Mouse (Mus musculus): ENCODE results near the gene Gnat2. TPM values are rescaled to one million over a fixed set of nuclear protein-coding genes. Genes with fewer than 3 reads are reported as not detected.

Gnat2 gene
- total and polyA plus RNA-seq, 3 experiments, result 11.2 to 17.5 (median 13.3) TPM

DNA sequence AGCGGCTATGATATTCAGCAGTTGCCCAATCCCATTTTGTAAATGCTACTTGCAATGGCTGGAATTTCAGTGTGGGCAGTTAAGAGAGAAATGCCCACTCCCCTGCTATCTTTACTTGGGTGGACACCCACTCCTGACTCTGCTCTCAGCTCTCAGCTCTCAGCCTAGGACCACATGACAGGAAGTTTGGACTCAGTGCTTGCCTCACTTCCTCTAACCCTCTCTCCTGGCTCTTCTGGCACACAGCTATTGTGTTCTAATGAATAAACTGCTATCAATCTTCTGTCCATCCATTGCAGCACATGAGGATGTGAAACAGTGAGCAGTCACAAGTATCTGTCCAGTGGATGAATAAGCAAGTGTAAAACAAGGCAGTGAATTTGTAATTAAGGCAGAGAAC is 39.9 kb downstream of the Gnat2 start:
- H3K27ac ChIP-seq (ENCODE audit: insufficient read depth, low read depth), result no peak overlapping the region
- TF ChIP-seq USF1 (IDR thresholded peaks at IDR 0.05; ENCODE audit: low read depth, low read length), result peak; percentile 17; the same call in 1 of the 2 replicates
- TF ChIP-seq UBTF (IDR thresholded peaks at IDR 0.05; ENCODE audit: low read depth, low read length), result no peak
- dilution Hi-C loops (cut with MboI; ENCODE audit: extremely low pct_ligation_motif_present, extremely low pct_unique_long_range_greater_than_20kb, low sequenced_read_pairs), result no loop called here
- no peak overlapping the region for H3K4me3 ChIP-seq (replicated peaks in 1 of 3; ENCODE audit: low read depth in 2 of 3, low read length in 2 of 3, poor library complexity in 1 of 3)
- H3K27me3 ChIP-seq (replicated peaks), result no peaks in the 10 kb centered on the region
- H3K36me3 ChIP-seq (replicated peaks in 1 of 2; ENCODE audit: control insufficient read depth in 1 of 2, insufficient read depth in 1 of 2, low read length in 1 of 2), result peaks cover 2 to 42% of the 10 kb centered on the region in 2 experiments
- no peak overlapping the region for H3K4me2 ChIP-seq (ENCODE audit: insufficient read depth, low read depth, poor library complexity, severe bottlenecking)
- no peak for DNase-seq (ENCODE audit: extremely low read depth)
- in situ Hi-C loops (cut with MboI; ENCODE audit: low pct_ligation_motif_present, low pct_unique_long_range_greater_than_20kb, low sequenced_read_pairs), result no loop called here
- H3K4me1 ChIP-seq (ENCODE audit: control insufficient read depth in 1 of 2, insufficient read depth in 2 of 2), result peaks cover 9 to 77% of the 10 kb centered on the region in 2 experiments; a peak in 3 of 4 replicates
- H3K9ac ChIP-seq (ENCODE audit: insufficient read depth, low read depth), result no peak overlapping the region
- peaks cover 40% of the 10 kb centered on the region for H3K79me2 ChIP-seq (replicated peaks; ENCODE audit: control insufficient read depth, extremely low read depth, insufficient read depth, poor library complexity, severe bottlenecking)
- H3K9me3 ChIP-seq (replicated peaks; ENCODE audit: low read length), result no peaks in the 10 kb centered on the region

DNA sequence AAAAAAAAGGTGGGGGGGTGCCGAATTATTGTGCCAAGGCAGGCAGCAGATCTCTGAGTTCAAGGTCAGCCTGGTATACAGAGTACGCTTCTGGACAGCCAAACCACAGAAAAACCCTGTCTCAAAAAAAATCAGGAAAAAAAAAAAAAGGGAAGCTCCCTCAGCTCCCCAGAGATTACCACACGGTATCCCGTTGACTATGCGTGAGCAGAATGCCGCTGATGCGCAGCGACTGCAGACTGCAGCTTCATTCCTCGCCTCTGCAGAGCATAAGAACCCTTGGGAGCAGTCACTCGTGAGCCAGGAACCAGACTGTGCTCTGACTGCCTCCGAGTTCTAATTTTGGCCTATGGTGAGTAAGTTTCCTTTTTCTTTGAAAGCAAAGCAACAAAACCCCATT is 42.1 kb downstream of the Gnat2 start:
- Histone ChIP-seq H3K4me1 (ENCODE audit: control insufficient read depth in 1 of 2, insufficient read depth in 2 of 2) (peaks cover 9 to 55% of the 10 kb centered on the region in 2 experiments; a peak in 3 of 4 replicates), H3K36me3 (replicated peaks in 1 of 2; ENCODE audit: control insufficient read depth in 1 of 2, insufficient read depth in 1 of 2, low read length in 1 of 2) (peaks cover 2 to 53% of the 10 kb centered on the region in 2 experiments), H3K27me3 (replicated peaks) (no peaks in the 10 kb centered on the region), H3K27ac (ENCODE audit: insufficient read depth, low read depth) (no peak overlapping the region), H3K4me2 (ENCODE audit: insufficient read depth, low read depth, poor library complexity, severe bottlenecking) (no peak overlapping the region; the same call in 1 of the 2 replicates), H3K4me3 (replicated peaks in 1 of 3; ENCODE audit: low read depth in 2 of 3, low read length in 2 of 3, poor library complexity in 1 of 3) (no peak overlapping the region), H3K9ac (ENCODE audit: insufficient read depth, low read depth) (no peak overlapping the region), H3K79me2 (replicated peaks; ENCODE audit: control insufficient read depth, extremely low read depth, insufficient read depth, poor library complexity, severe bottlenecking) (peaks cover 40% of the 10 kb centered on the region), H3K9me3 (replicated peaks; ENCODE audit: low read length) (no peaks in the 10 kb centered on the region)
- dilution Hi-C loops (cut with MboI; ENCODE audit: extremely low pct_ligation_motif_present, extremely low pct_unique_long_range_greater_than_20kb, low sequenced_read_pairs) (no loop called here), in situ Hi-C loops (cut with MboI; ENCODE audit: low pct_ligation_motif_present, low pct_unique_long_range_greater_than_20kb, low sequenced_read_pairs) (no loop called here)
- peak; percentile 78 for DNase-seq (ENCODE audit: extremely low read depth)
- TF ChIP-seq MEF2A (IDR thresholded peaks at IDR 0.05; ENCODE audit: borderline replicate concordance, low read depth, low read length) (peak; percentile 85), ZNF384 (IDR thresholded peaks at IDR 0.05; ENCODE audit: low read depth, low read length) (peak; percentile 95), ETS1 (conservative IDR thresholded peaks at IDR 0.05; ENCODE audit: low read depth, low read length) (peak; percentile 90), CTCF (conservative IDR thresholded peaks at IDR 0.05 in 1 of 2, IDR thresholded peaks at IDR 0.05 in 1 of 2; ENCODE audit: low read depth in 2 of 2, low read length in 2 of 2) (no peak), NRF1 (IDR thresholded peaks at IDR 0.05; ENCODE audit: low read depth, low read length) (0 out of 2 replicates have a peak, but pooled peaks have one; percentile 27), NELFE (IDR thresholded peaks at IDR 0.05; ENCODE audit: low read depth, low read length) (no peak), GABPA (IDR thresholded peaks at IDR 0.05; ENCODE audit: insufficient replicate concordance, low read depth, low read length) (no peak), RAD21 (IDR thresholded peaks at IDR 0.05; ENCODE audit: low read depth, low read length) (no peak), EP300 (IDR thresholded peaks at IDR 0.05; ENCODE audit: low read length) (peak; percentile 79), BHLHE40 (IDR thresholded peaks at IDR 0.05; ENCODE audit: low read depth, low read length) (peak; percentile 93), KAT2A (IDR thresholded peaks at IDR 0.05; ENCODE audit: insufficient replicate concordance, low read length) (no peak), ELF1 (IDR thresholded peaks at IDR 0.05; ENCODE audit: low read depth, low read length) (0 out of 2 replicates have a peak, but pooled peaks have one; percentile 13), TCF12 (IDR thresholded peaks at IDR 0.05; ENCODE audit: low read depth, low read length) (no peak), POLR2A (IDR thresholded peaks at IDR 0.05; ENCODE audit: low read depth, low read length) (no peak), JUN (IDR thresholded peaks at IDR 0.05; ENCODE audit: insufficient read depth, low read depth, low read length) (no peak), MYC (IDR thresholded peaks at IDR 0.05; ENCODE audit: low read depth, low read length) (no peak), IRF4 (IDR thresholded peaks at IDR 0.05; ENCODE audit: low read depth, low read length) (peak; percentile 57), SIN3A (IDR thresholded peaks at IDR 0.05; ENCODE audit: low read length) (peak; percentile 37; the same call in 1 of the 2 replicates)

Data from CH12.LX (cell line).